Mouse (Mus musculus) cortical plate, adult 2 months (tissue): ENCODE measurements around the gene Atp13a4.

Experiments used
- CTCF ChIP-seq: fragments of 200-500 bp; IDR thresholded peaks from 2 replicates; pipeline ENCODE4 v1.5.1; 2011; ENCODE audit warnings: mild to moderate bottlenecking, control low read depth, low read length; ENCODE audit not compliant: insufficient read depth; ENCODE audit errors: extremely low read depth
- POLR2A ChIP-seq: fragments of 200-500 bp; IDR thresholded peaks from 2 replicates; pipeline ENCODE4 v1.6.1; 2011; ENCODE audit warnings: mild to moderate bottlenecking, low read length, control low read depth; ENCODE audit not compliant: insufficient read depth; ENCODE audit errors: extremely low read depth

DNA sequence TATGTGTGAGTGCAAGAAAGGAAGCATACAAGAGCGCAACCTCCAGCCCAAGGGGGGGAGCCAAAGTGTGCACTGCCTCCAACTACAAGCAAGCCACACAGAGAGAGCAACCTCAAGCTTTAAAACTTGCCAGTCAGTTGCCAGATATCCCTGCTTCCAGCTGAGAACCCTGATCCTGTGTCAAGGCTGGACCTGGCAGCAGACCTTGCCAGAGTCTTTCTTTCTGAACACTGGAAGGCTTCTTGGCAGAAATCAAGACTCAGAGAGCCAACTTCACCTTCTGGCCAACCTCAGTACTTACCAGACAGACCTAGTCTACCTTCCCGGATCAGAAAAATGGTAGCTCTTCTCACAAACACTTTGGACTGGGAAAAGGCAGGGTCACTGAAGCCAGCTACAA is 145.6 kb downstream of the Atp13a4 start:
- TF ChIP-seq POLR2A (no peak), CTCF (no peak)
